Mouse (Mus musculus) heart, postnatal 4 days (tissue): Measurements from ENCODE around the gene Tmem233. TPM values are rescaled to one million over a fixed set of nuclear protein-coding genes. Genes with fewer than 3 reads are reported as not detected.

Experiments used
- DNase-seq: peaks from one replicate; pipeline ENCODE4 v3.0.0; 2021
- total RNA-seq, 2 experiments: library from RNA; stranded (reverse); gene quantifications; 2 replicates each; pipeline ENCODE4 v1.2.3; 2021

The Tmem233 gene
- total RNA-seq, 2 experiments from 2014 or later, result not detected

DNA sequence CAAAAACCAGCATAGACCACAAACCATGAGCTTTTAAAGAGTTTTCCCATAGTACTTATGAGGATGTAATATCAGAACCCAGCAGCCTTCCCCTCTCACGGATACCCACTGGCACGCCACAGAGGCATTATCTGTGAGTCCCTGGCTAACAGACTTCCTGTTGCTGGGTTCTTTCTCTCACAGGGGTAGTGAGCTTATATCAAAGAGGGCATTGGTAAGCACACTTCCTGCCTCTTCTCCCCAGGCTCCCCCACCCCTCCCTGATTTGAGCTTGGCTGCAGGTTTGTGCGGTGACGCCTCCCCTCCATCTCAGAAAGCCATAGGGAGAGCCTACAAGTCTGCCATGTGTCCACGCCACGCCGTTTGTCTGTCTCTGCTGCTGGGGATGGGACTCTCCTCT lies 54.0 kb downstream of the Tmem233 start:
- DNase-seq, result no peak

DNA sequence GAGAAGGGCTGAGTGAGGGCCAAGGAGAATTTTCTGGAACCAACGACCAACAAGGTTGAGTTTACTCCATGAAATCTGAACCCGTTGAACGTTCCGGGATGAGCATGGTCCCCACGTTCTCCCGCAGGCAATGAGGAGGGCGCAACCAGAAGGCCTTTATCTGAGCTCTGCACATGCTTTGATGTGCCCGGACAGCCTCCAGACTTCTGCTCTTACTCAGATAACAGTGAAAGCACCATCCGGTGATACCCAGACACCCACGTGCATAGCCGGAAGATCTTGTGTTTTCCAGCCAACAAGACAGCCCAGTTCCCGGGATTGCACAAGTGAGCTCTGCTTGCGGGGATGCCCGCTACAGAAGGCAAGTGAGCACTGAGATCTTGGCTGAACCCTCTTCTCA lies 56.5 kb downstream of the Tmem233 start:
- DNase-seq, result no peak

- DNase-seq, result no peak
These were observed 56.9 kb downstream of the Tmem233 start for GRCm38 (mm10) chr5:116026107-116026506.

- peak; percentile 94 for DNase-seq
These were observed 58.7 kb downstream of the Tmem233 start, which contains the start of gene Prkab1 for GRCm38 (mm10) chr5:116024327-116024739. Gene Prkab1, minus strand, starts transcription at chr5:116024508.

DNA sequence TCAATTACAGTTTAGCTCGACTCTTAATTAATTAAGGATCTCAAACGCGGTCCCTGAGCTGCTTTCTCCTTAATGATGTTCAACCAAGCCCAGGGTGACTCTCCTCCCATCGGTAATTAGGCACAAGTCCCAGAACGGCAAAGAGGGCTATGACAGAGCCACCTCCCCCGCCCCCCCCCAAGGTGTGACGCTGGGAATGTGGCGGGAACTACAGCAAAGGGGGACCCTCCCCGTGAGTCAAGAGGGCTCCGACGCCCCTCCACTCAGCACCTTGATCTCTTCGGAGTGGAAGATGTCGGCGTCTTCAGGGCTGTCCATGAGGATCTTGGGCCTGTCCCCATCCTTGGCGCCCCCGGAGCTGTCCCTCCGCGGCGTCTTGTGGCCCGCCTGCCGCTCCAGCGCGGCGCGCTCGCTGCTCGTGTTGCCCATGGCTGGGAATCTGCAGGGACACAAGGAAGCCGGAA lies 59.2 kb downstream of the Tmem233 start:
- DNase-seq, result peak; percentile 56

DNA sequence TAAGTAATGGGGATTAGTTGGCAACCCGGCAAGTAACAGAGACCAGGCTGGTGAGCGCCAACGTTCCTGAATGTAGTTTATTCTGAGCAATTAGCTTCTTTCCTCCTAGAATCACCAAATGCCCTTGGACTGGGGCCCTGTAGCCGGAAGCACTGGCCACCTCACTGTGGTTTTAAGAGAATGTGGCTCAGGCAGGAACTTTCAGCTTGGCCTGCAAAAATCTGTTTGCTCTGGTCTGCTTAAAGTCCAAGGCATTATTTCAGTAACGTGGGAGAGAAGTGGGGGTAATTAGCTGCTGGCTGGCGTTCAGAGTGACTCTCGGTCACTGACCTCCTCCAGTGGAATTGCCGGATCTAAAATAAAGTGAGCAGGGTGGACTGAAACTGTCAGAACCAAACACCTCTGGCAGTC lies 59.8 kb downstream of the Tmem233 start:
- DNase-seq, result peak; percentile 29

DNA sequence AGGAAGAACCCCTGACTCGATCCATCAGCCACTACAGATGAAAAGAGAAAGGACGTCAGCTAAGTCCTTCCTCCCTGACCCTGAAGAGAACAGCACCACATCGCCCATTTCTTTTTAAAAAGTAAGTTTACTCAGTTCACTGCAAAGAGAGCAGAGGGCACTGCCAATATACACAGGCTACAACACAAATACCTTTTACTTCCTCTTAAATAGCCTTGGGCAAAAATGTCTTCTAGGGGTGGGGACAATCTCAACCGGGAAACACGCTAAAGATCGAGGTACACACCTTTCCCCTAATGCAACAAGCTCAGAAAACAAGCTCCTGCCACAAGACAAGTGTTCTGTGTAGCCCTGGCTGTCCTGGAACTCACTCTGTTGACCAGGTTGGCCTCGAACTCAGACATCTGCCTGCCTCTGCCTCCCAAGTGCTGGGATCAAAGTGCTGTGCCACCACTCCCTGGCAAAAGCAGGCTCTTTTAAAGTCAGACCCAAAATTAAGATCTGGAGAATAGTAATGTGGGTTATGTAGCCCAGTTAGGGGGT lies 60.3 kb downstream of the Tmem233 start:
- no peak for DNase-seq

DNA sequence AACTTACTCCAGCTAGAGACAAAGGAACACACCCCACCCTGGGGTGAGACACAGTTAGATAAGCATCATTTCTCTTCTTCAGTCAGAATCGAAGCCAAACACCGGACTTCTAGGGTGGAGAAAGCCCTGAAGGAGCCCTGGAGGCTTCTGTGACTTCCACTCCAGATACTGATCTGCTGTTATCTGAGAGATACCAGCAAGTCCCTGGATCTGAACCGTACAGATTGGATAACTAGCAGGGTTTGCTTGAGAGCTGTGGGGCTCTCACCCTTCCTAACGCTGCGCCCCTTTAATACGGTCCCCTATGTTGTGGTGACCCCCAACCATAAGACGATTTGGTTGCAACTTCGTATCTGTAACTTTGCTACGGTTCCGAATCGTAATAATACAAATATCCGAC lies 60.9 kb downstream of the Tmem233 start:
- DNase-seq, result no peak

GRCm38 (mm10) chr5:116021552-116021951 lies 61.5 kb downstream of the Tmem233 start:
- no peak for DNase-seq

DNA sequence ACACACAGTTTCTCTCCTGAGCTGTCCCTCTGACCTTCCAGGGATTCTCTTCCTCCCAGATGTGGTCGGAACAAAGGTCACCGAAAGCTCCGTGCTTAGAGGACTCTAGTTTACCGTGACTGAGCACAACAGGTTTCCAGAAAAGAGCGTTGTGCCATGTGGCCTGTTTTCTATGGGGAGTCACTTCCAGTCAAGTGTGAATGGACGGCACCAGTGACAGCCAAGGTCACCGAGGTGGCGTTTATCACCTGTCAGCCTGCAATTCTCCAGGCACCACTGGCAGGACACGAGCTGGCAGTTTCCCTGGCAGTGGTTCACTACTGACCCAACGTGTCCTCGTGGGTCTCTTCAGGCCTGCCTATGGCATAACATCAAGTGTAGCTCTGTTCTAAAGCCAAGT lies 63.7 kb downstream of the Tmem233 start:
- peak; percentile 78 for DNase-seq

GRCm38 (mm10) chr5:116018784-116019183 lies 64.3 kb downstream of the Tmem233 start:
- DNase-seq, result peak; percentile 34

DNA sequence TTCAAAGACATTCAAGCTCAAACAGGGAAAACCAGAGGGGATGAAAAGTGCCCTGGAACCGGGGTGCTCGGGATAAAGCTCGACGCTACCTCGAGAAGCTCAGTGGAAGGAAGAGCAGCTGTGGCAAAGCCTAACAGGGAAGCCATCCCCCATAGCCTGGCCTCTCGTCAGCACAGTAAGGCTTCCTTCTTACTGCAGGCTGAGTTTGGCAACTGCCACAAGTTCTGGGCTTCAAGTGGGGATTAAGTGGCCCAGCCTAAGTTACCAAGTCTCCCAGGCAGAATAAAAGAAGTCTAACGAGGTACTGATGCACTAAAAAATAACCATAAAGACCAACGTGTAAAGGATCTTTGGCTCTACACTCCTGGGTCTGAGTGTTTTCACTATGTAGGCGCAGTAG lies 64.8 kb downstream of the Tmem233 start:
- DNase-seq, result no peak

- DNase-seq, result no peak
These were observed 65.7 kb downstream of the Tmem233 start for GRCm38 (mm10) chr5:116017391-116017790.

- DNase-seq, result no peak
These were observed 66.5 kb downstream of the Tmem233 start for GRCm38 (mm10) chr5:116016542-116016941.

DNA sequence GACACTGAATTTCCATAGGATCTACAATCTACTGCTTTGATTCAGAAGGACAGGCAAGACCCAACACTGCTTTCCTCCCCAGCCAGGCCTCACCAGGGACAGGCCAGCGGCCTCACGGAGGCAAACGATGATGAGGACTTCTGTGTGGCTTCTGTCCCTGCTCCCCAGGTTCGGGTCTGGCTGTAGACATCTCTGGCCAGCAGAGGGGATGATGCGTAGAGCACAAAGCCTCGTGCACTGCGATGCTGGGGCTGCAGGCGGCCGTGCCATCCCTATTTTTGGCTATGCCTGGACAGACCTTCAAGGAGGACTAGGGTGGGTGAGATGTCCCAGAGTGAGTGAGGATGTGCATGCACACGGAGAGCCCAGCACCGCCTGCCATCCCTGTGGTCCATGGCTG lies 68.8 kb downstream of the Tmem233 start:
- no peak for DNase-seq

- no peak for DNase-seq
These were observed 69.2 kb downstream of the Tmem233 start for GRCm38 (mm10) chr5:116013821-116014220.

GRCm38 (mm10) chr5:116012503-116012902 lies 70.5 kb downstream of the Tmem233 start:
- DNase-seq, result no peak

DNA sequence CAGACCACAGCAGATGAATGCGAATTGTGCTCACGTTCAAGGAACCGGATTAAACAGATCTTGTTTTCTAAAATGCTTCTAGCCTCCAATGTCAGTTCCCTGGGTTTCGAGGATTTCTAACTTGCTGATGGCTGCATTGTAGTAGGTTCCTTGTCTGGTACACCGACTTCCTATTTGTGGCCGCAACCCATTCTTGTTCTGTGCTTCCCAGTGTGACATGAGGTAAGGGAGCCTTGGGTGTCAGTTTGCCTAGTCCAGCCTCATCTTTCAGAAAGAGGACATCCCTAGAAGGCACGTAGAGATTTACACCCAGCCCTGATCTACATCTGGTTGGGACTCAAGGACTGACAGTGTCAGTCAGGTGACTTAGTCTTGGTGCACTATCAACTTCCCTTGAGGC lies 71.3 kb downstream of the Tmem233 start:
- no peak for DNase-seq

- no peak for DNase-seq
These were observed 73.0 kb downstream of the Tmem233 start for GRCm38 (mm10) chr5:116009884-116010627.

GRCm38 (mm10) chr5:116009091-116009851 lies 73.8 kb downstream of the Tmem233 start:
- DNase-seq, result no peak

- DNase-seq, result no peak
These were observed 75.3 kb downstream of the Tmem233 start for GRCm38 (mm10) chr5:116007723-116008122.

- peak; percentile 49 for DNase-seq
These were observed 76.5 kb downstream of the Tmem233 start for GRCm38 (mm10) chr5:116006324-116007099.

DNA sequence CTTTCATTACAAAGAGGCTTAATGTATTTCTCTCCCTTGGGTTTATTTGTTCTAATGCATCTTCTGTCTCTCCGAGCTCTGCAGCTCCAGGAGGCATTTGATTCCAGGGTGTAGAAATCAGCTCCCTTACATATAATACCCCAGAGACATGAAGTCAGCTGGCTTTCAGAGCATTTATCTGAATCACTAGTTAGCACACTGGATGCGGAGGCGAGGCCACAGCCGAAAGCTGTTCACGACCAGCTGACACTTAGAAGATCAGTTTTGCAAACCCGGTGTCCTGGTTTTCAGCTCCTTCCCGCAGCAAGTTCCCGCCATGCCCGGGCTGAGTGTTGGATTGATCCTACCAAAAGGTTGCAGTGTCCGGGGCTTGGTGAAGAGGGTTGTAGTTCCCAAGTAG lies 78.8 kb downstream of the Tmem233 start:
- no peak for DNase-seq
